Mouse (Mus musculus): ENCODE measurements around the gene Hspa8.

DNA sequence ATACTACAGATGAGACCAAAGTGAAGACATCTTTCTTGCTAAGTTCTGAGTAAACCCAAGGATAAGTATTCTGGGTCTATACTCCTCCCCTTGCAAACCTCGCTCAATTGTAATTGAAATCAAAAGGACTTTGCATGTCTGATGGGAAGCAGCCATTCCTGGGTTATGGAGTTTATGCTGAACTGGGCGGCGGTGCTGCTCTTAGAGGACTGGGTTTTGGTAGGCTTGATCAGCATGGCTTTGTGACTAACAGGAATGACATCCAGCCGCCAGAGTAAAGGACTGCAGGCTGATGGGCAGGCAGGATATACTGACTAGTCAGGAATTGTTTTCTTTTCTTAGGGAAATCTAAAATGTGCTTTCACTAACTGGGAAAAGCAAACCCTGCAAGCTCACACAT lies 32.8 kb upstream of the Hspa8 start:
- TF ChIP-seq TAL1 (IDR thresholded peaks at IDR 0.05; ENCODE audit: low read length) (no peak), GATA1 (IDR thresholded peaks at IDR 0.05; ENCODE audit: low read length) (no peak)
